Mouse (Mus musculus): ENCODE results near the gene Gbp5. TPM values are rescaled to one million over a fixed set of nuclear protein-coding genes. Genes with fewer than 3 reads are reported as not detected.

The Gbp5 gene
- polyA plus RNA-seq, 1 experiment from 2014 or later = 0.07 TPM

DNA sequence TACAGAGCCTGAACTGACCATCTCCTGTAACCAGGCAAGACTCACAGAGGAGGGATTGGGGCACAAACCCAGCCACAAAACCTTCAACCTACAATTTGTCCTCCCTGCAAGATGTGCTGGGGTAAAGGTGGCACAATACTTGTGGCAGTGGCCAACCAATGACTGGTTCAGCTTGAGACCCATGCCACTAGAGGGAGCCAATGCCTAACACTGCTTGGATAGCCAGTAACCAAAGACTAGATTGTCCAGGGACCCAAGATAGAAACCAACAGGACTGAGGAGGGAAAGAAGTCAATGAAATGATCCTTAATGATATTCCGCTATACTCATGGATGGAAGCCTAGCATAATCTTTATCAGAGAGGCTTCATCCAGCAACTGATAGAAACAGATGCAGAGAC, 3.3 kb upstream of the Gbp5 start:
- WGBS = 73% methylated on average over 1 of the region's 1 CpGs
- H3K4me1 ChIP-seq (ENCODE audit: control insufficient read depth, insufficient read depth, low read length) = 0 out of 2 replicates have a peak, but pooled peaks cover 3% of the 10 kb centered on the region
- no peaks in the 10 kb centered on the region for H3K27me3 ChIP-seq (ENCODE audit: control insufficient read depth, insufficient read depth, low read length)
- H3K9ac ChIP-seq (replicated peaks; ENCODE audit: low read depth, low read length) = no peak overlapping the region
- no peaks in the 10 kb centered on the region for H3K36me3 ChIP-seq (ENCODE audit: control insufficient read depth, insufficient read depth, low read length)
- no peak overlapping the region for H3K27ac ChIP-seq (ENCODE audit: low read length)
- no peak overlapping the region for H3K4me3 ChIP-seq (ENCODE audit: low read depth, low read length)
- H3K9me3 ChIP-seq (ENCODE audit: control insufficient read depth, low read depth, low read length) = no peaks in the 10 kb centered on the region
- H3K4me2 ChIP-seq (replicated peaks; ENCODE audit: low read depth, low read length) = no peak overlapping the region
- ATAC-seq (ENCODE audit: insufficient number of reproducible peaks, insufficient read depth, low FRiP score, low read depth) = no peak

DNA sequence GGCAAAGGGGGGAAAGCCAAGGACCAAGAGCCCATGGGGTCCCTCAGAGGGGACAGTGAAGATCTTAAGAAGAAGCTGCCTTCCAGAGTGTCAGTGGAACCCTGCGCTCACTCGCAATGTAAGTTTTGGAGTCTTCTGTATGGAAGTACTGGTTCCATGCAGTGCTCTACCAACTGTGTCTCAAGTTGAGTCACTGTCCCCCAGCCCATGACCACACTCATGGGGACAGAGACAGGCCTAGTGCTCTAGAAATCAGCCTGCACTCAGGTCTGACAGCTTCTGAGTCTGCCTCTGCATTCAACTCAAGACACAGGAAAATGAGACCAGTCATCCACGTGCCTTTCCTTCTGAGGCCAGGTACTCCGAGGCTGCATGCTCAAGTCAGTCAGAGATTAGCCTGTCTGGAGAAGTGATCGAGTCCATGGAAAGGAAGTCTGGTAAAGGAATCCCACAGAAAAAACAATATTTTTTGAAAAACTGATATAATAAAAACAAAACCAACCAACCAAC, 1.4 kb downstream of the Gbp5 start:
- ATAC-seq (ENCODE audit: insufficient number of reproducible peaks, insufficient read depth, low FRiP score, low read depth) = no peak
- Histone ChIP-seq H3K4me2 (replicated peaks; ENCODE audit: low read depth, low read length) (no peak overlapping the region), H3K27me3 (ENCODE audit: control insufficient read depth, insufficient read depth, low read length) (no peaks in the 10 kb centered on the region), H3K4me3 (ENCODE audit: low read depth, low read length) (no peak overlapping the region), H3K4me1 (ENCODE audit: control insufficient read depth, insufficient read depth, low read length) (0 out of 2 replicates have a peak, but pooled peaks cover 3% of the 10 kb centered on the region), H3K9me3 (ENCODE audit: control insufficient read depth, low read depth, low read length) (no peaks in the 10 kb centered on the region), H3K27ac (ENCODE audit: low read length) (no peak overlapping the region), H3K36me3 (ENCODE audit: control insufficient read depth, insufficient read depth, low read length) (no peaks in the 10 kb centered on the region), H3K9ac (replicated peaks; ENCODE audit: low read depth, low read length) (no peak overlapping the region)
- WGBS = 98% methylated on average over 5 of the region's 5 CpGs

- Histone ChIP-seq H3K27me3 (ENCODE audit: control insufficient read depth, insufficient read depth, low read length) (no peaks in the 10 kb centered on the region), H3K4me3 (ENCODE audit: low read depth, low read length) (no peak overlapping the region), H3K9me3 (ENCODE audit: control insufficient read depth, low read depth, low read length) (no peaks in the 10 kb centered on the region), H3K9ac (replicated peaks; ENCODE audit: low read depth, low read length) (no peak overlapping the region), H3K4me2 (replicated peaks; ENCODE audit: low read depth, low read length) (peak overlapping the region; percentile 1; the same call in 1 of the 2 replicates), H3K4me1 (ENCODE audit: control insufficient read depth, insufficient read depth, low read length) (0 out of 2 replicates have a peak, but pooled peaks cover 3% of the 10 kb centered on the region), H3K36me3 (ENCODE audit: control insufficient read depth, insufficient read depth, low read length) (no peaks in the 10 kb centered on the region), H3K27ac (ENCODE audit: low read length) (no peak overlapping the region)
- 48% methylated on average over 14 of the region's 14 CpGs for WGBS
- no peak for ATAC-seq (ENCODE audit: insufficient number of reproducible peaks, insufficient read depth, low FRiP score, low read depth)
Measured at GRCm38 (mm10) chr3:142496113-142497101, 2.6 kb downstream of the Gbp5 start.

DNA sequence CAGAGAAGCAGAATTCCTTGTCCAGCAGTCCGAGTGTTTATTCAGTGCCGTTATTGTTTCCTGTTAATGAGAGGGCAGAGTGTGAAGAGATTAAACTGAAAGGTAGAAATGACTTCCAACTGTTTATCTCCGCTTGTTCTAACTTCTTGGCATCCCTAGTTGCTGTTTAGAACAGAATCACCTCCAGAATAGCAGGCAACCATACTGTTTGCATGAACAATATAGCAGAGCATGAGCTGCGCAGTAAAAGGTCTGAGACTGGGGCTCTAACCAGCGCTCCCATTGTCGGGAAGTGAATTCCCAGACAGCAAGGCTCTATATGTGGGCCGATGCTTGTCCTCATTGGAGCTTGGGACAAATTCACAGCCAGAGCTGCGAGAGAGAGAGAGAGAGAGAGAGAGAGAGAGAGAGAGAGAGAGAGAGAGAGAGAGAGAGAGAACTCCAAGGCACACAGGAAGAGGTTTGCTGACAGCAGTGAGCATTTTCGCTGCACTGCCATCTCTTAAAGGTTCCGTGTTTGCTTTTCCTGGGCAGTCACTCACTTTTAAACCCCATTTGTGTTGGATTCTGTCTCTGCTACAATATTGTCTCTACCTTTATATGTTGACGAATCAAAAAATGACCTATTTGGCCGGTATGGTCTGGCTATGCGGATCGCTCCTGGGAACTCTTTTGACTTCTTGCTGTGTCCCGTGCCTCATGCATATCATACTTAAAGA, 3.5 kb downstream of the Gbp5 start:
- no peak for ATAC-seq (ENCODE audit: insufficient number of reproducible peaks, insufficient read depth, low FRiP score, low read depth)
- H3K4me2 ChIP-seq (replicated peaks; ENCODE audit: low read depth, low read length) = peak overlapping the region; percentile 1; the same call in 1 of the 2 replicates
- H3K9me3 ChIP-seq (ENCODE audit: control insufficient read depth, low read depth, low read length) = no peaks in the 10 kb centered on the region
- no peaks in the 10 kb centered on the region for H3K36me3 ChIP-seq (ENCODE audit: control insufficient read depth, insufficient read depth, low read length)
- H3K27me3 ChIP-seq (ENCODE audit: control insufficient read depth, insufficient read depth, low read length) = no peaks in the 10 kb centered on the region
- H3K4me1 ChIP-seq (ENCODE audit: control insufficient read depth, insufficient read depth, low read length) = 0 out of 2 replicates have a peak, but pooled peaks cover 3% of the 10 kb centered on the region
- H3K4me3 ChIP-seq (ENCODE audit: low read depth, low read length) = no peak overlapping the region
- no peak overlapping the region for H3K9ac ChIP-seq (replicated peaks; ENCODE audit: low read depth, low read length)
- no peak overlapping the region for H3K27ac ChIP-seq (ENCODE audit: low read length)
- 52% methylated on average over 15 of the region's 15 CpGs for WGBS

GRCm38 (mm10) chr3:142498941-142499340, 5.2 kb downstream of the Gbp5 start:
- no peaks in the 10 kb centered on the region for H3K27me3 ChIP-seq (ENCODE audit: control insufficient read depth, insufficient read depth, low read length)
- no peak for ATAC-seq (ENCODE audit: insufficient number of reproducible peaks, insufficient read depth, low FRiP score, low read depth)
- 89% methylated on average over 5 of the region's 5 CpGs for WGBS
- no peaks in the 10 kb centered on the region for H3K4me1 ChIP-seq (ENCODE audit: control insufficient read depth, insufficient read depth, low read length)
- no peak overlapping the region for H3K27ac ChIP-seq (ENCODE audit: low read length)
- H3K9me3 ChIP-seq (ENCODE audit: control insufficient read depth, low read depth, low read length) = no peaks in the 10 kb centered on the region
- no peak overlapping the region for H3K9ac ChIP-seq (replicated peaks; ENCODE audit: low read depth, low read length)
- no peak overlapping the region for H3K4me3 ChIP-seq (ENCODE audit: low read depth, low read length)
- H3K4me2 ChIP-seq (replicated peaks; ENCODE audit: low read depth, low read length) = no peak overlapping the region
- H3K36me3 ChIP-seq (ENCODE audit: control insufficient read depth, insufficient read depth, low read length) = no peaks in the 10 kb centered on the region

- H3K4me1 ChIP-seq (ENCODE audit: control insufficient read depth, insufficient read depth, low read length) = 0 out of 2 replicates have a peak, but pooled peaks cover 3% of the 10 kb centered on the region
- H3K4me2 ChIP-seq (replicated peaks; ENCODE audit: low read depth, low read length) = no peak overlapping the region
- H3K27me3 ChIP-seq (ENCODE audit: control insufficient read depth, insufficient read depth, low read length) = 0 out of 2 replicates have a peak, but pooled peaks cover 6% of the 10 kb centered on the region
- H3K9me3 ChIP-seq (ENCODE audit: control insufficient read depth, low read depth, low read length) = no peaks in the 10 kb centered on the region
- no peaks in the 10 kb centered on the region for H3K36me3 ChIP-seq (ENCODE audit: control insufficient read depth, insufficient read depth, low read length)
- H3K9ac ChIP-seq (replicated peaks; ENCODE audit: low read depth, low read length) = no peak overlapping the region
- 75% methylated on average over 3 of the region's 3 CpGs for WGBS
- H3K4me3 ChIP-seq (ENCODE audit: low read depth, low read length) = no peak overlapping the region
- H3K27ac ChIP-seq (ENCODE audit: low read length) = no peak overlapping the region
- no peak for ATAC-seq (ENCODE audit: insufficient number of reproducible peaks, insufficient read depth, low FRiP score, low read depth)
Measured at GRCm38 (mm10) chr3:142528116-142528515, 34.3 kb downstream of the Gbp5 start.

GRCm38 (mm10) chr3:142529597-142529996, 35.8 kb downstream of the Gbp5 start:
- Histone ChIP-seq H3K4me3 (ENCODE audit: low read depth, low read length) (peak overlapping the region; percentile 38), H3K27ac (ENCODE audit: low read length) (no peak overlapping the region), H3K9me3 (ENCODE audit: control insufficient read depth, low read depth, low read length) (no peaks in the 10 kb centered on the region), H3K36me3 (ENCODE audit: control insufficient read depth, insufficient read depth, low read length) (no peaks in the 10 kb centered on the region), H3K9ac (replicated peaks; ENCODE audit: low read depth, low read length) (peak overlapping the region; percentile 2; the same call in 1 of the 2 replicates), H3K4me1 (ENCODE audit: control insufficient read depth, insufficient read depth, low read length) (0 out of 2 replicates have a peak, but pooled peaks cover 3% of the 10 kb centered on the region), H3K4me2 (replicated peaks; ENCODE audit: low read depth, low read length) (peak overlapping the region; percentile 58), H3K27me3 (ENCODE audit: control insufficient read depth, insufficient read depth, low read length) (0 out of 2 replicates have a peak, but pooled peaks cover 6% of the 10 kb centered on the region)
- ATAC-seq (ENCODE audit: insufficient number of reproducible peaks, insufficient read depth, low FRiP score, low read depth) = no peak
- 45% methylated on average over 2 of the region's 2 CpGs for WGBS
